Mouse (Mus musculus): ENCODE results near the gene Aire.

Aire gene

GRCm38 (mm10) chr10:78009945-78010293, 33.5 kb downstream of the Aire start, which contains the start of gene Pfkl:
TSS of gene Pfkl (minus strand) at chr10:78010083.
- no peak for DNase-seq (ENCODE audit: low read depth, low spot score)

- peak; percentile 93 for DNase-seq (ENCODE audit: low read depth, low spot score)
These were observed 34.0 kb downstream of the Aire start for GRCm38 (mm10) chr10:78009184-78009944.

DNA sequence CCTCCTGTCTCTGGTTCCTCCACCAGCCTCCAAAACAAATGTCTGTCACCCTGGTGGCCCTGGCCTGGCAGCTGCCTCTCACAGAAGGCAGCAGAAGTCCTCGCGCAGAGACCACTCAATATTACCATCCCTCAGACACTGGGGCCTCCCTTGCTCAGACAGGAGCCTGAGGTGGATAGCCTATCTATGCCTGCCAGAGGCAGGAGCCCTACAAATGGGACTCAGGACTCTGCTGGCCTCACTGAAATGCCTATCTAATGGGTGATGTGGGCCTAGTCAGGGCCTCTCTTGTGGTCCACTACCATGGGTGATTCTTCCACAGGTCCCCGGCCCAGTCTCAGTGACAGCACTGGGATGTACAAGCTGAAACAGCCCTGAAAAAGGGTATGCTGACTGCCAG, 35.2 kb downstream of the Aire start:
- no peak for DNase-seq (ENCODE audit: low read depth, low spot score)

- DNase-seq (ENCODE audit: low read depth, low spot score), result no peak
These were observed 36.2 kb downstream of the Aire start for GRCm38 (mm10) chr10:78007203-78007602.

- no peak for DNase-seq (ENCODE audit: low read depth, low spot score)
These were observed 37.5 kb downstream of the Aire start for GRCm38 (mm10) chr10:78005791-78006438.

DNA sequence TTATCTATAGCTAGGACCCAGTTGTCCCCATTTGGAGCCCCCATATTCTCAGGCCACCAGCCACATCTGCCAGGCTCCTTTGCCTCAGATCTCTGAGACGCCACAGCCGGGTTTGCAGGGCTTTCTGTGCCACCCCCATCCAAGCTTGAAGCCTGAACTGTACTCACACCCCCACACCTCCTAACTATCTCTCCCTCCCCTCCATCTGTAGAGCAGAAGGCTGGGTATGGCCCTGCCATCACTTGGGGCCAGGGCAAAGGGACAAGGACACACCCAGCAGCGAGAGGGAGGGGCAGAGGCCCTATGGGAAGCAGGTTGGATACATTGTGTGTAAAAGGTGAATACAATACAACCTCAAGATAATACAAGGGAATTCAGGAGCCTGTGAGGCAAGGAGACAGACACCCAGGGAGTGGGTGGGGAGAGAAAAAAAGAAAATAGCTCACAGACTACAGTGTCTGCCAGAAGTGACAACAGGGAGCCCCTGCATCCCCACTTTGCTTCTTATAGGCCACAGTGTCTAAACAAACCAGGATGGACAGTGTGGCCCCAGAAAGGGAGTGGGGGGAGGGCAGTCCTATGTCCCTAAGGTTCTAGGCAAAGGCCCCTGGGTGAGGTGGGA, 38.8 kb downstream of the Aire start:
- no peak for DNase-seq (ENCODE audit: low read depth, low spot score)

GRCm38 (mm10) chr10:78002316-78002715, 41.1 kb downstream of the Aire start:
- no peak for DNase-seq (ENCODE audit: low read depth, low spot score)

DNA sequence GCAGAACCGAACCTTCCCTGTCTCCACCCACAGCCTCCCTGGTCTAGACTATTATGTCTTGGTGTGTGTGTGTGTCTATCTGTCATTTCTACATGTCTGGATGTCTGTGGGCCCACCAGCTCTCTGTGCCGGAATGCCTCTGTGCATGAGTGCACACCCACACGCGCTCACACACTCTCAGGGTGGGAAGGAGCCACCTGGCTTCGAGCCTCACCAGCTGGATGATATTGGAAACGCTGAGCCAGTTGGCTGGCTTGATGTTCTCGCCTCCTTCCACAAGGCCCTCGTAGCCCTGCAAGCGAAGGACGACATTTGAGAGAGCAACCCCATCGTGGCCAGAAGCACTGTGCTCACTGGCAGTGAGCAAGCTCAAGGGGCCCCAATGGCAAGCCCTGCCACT, 41.6 kb downstream of the Aire start:
- no peak for DNase-seq (ENCODE audit: low read depth, low spot score)

DNA sequence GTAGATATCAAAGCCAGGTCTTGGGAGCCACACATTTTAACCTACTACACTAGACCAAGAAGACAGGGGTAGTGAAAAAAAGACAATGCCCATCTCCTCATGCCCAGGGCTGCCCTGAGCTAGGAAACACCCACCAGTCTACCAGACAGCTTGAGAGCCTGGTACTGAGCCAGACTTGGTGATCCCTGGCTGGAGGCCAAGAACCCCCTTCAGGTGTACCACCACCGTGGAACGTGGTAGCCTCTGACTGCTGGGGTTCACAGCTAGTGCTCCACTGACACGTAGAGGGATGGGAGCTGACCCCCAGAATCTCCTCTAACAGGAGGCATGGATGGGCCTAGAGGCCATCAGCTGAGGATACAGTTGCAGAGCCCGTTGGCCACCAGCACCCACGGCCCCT, 43.2 kb downstream of the Aire start:
- DNase-seq (ENCODE audit: low read depth, low spot score), result no peak

GRCm38 (mm10) chr10:77995639-77996038, 47.8 kb downstream of the Aire start:
- DNase-seq (ENCODE audit: low read depth, low spot score), result no peak

DNA sequence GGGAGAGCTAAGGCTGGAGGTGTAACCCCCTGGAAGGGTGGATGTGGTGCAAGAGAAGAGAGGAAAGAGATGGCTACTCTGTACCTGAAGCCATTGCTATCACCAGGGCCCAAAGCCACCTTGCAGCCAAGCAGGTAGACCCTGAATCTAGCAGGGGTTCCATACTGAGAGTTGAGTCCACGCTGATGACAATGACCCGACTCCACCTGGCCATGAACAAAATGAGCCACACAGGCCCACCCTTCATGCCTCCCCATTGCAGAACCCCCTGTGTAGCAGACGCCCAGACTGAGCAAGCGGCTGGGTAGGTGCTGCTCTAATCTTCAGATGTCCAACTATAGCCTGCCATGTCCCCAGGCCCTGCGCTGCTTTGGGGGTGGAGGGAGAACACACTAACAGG, 57.6 kb downstream of the Aire start:
- no peak for DNase-seq (ENCODE audit: low read depth, low spot score)

- DNase-seq (ENCODE audit: low read depth, low spot score), result peak; percentile 90
These were observed 58.8 kb downstream of the Aire start for GRCm38 (mm10) chr10:77984660-77985059.
